Mouse (Mus musculus) spleen, adult 12 weeks (tissue): Measurements from ENCODE around the gene Il17rc.

Source experiments
- DNase-seq: peaks from one replicate; pipeline ENCODE4 v3.0.0; 2022; ENCODE audit warnings: low spot score

Il17rc gene

GRCm38 (mm10) chr6:113495071-113495675 lies 23.9 kb downstream of the Il17rc start:
- DNase-seq = no peak

- no peak for DNase-seq
Measured at GRCm38 (mm10) chr6:113499346-113499745, 28.1 kb downstream of the Il17rc start.

GRCm38 (mm10) chr6:113501388-113502084 lies 30.3 kb downstream of the Il17rc start, which contains the start of gene Prrt3:
Prrt3 (minus strand) TSS chr6:113501931.
- DNase-seq = no peak

GRCm38 (mm10) chr6:113502801-113503200 lies 31.6 kb downstream of the Il17rc start:
- DNase-seq = no peak

GRCm38 (mm10) chr6:113505689-113506088 lies 34.5 kb downstream of the Il17rc start:
- DNase-seq = no peak

GRCm38 (mm10) chr6:113507130-113507529 lies 35.9 kb downstream of the Il17rc start:
- no peak for DNase-seq

GRCm38 (mm10) chr6:113508272-113508946 lies 37.2 kb downstream of the Il17rc start:
- no peak for DNase-seq

GRCm38 (mm10) chr6:113508947-113509280 lies 37.7 kb downstream of the Il17rc start:
- DNase-seq = no peak

- DNase-seq = no peak
Measured at GRCm38 (mm10) chr6:113513944-113514343, 42.7 kb downstream of the Il17rc start.

GRCm38 (mm10) chr6:113514600-113514999 lies 43.4 kb downstream of the Il17rc start:
- DNase-seq = no peak

GRCm38 (mm10) chr6:113517434-113518080 lies 46.3 kb downstream of the Il17rc start:
- no peak for DNase-seq

- DNase-seq = no peak
Measured at GRCm38 (mm10) chr6:113522310-113522709, 51.1 kb downstream of the Il17rc start.

GRCm38 (mm10) chr6:113523420-113523819 lies 52.2 kb downstream of the Il17rc start:
- DNase-seq = no peak

GRCm38 (mm10) chr6:113530932-113531839 lies 60.0 kb downstream of the Il17rc start, which contains the start of the genes Emc3 and Fancd2:
Emc3 (minus strand) TSS chr6:113531652.
Fancd2 (plus strand) TSS chr6:113531682.
- peak; percentile 94 for DNase-seq

GRCm38 (mm10) chr6:113531840-113532404 lies 60.7 kb downstream of the Il17rc start:
- DNase-seq = no peak
